Mouse (Mus musculus) liver, embryonic 11.5 days (tissue): ENCODE measurements around the gene Dtx2. TPM values are rescaled to one million over a fixed set of nuclear protein-coding genes. Genes with fewer than 3 reads are reported as not detected.
A peak's percentile ranks its signal among the peaks of the same experiment; 100 is the strongest.
"Not testable (repeated sequence)": the region's sequence is repeated elsewhere in the genome, so short reads cannot be mapped to it uniquely, and the experiment has no call there.

Experiments used
- ATAC-seq: fragments of 200-750 bp; cut with Nextera tagmentation; replicated peaks from 2 replicates; pipeline ENCODE4 v1.8.0; 2017; ENCODE audit warnings: moderate number of reproducible peaks, mild to moderate bottlenecking, moderate TSS enrichment, moderate library complexity; ENCODE audit not compliant: low FRiP score
- DNase-seq: peaks from one replicate; pipeline ENCODE4 v3.0.0-alpha.2; 2017; ENCODE audit warnings: low spot score
- H3K27ac ChIP-seq: fragments of 300-500 bp; sonication (generic); 2 replicates; pipeline ENCODE4 v1.5.1; 2014; ENCODE audit warnings: mild to moderate bottlenecking, low read depth, low read length, control low read depth
- H3K27me3 ChIP-seq: fragments of 300-500 bp; sonication (generic); replicated peaks from 2 replicates; pipeline ENCODE4 v1.6.1; 2014; ENCODE audit warnings: low read length, mixed read lengths; ENCODE audit not compliant: control insufficient read depth, insufficient read depth
- H3K36me3 ChIP-seq: fragments of 300-500 bp; sonication (generic); 2 replicates; pipeline ENCODE4 v1.6.1; 2014; ENCODE audit warnings: mild to moderate bottlenecking, low read length, moderate library complexity, mixed read lengths; ENCODE audit not compliant: control insufficient read depth, insufficient read depth
- H3K4me1 ChIP-seq: fragments of 300-500 bp; sonication (generic); replicated peaks from 2 replicates; pipeline ENCODE4 v1.6.1; 2014; ENCODE audit warnings: low read length, mixed read lengths; ENCODE audit not compliant: control insufficient read depth, insufficient read depth
- H3K4me2 ChIP-seq: fragments of 300-500 bp; sonication (generic); 2 replicates; pipeline ENCODE4 v1.6.1; 2014; ENCODE audit warnings: mild to moderate bottlenecking, control low read depth, moderate library complexity
- H3K4me3 ChIP-seq: fragments of 300-500 bp; sonication (generic); 2 replicates; pipeline ENCODE4 v1.5.1; 2014; ENCODE audit warnings: low read depth, low read length, control low read depth
- H3K9ac ChIP-seq: fragments of 300-500 bp; sonication (generic); 2 replicates; pipeline ENCODE4 v1.6.1; 2014; ENCODE audit warnings: low read depth, low read length, control low read depth
- H3K9me3 ChIP-seq: fragments of 300-500 bp; sonication (generic); 2 replicates; pipeline ENCODE4 v1.6.1; 2016; ENCODE audit warnings: low read length, inconsistent platforms, mixed read lengths; ENCODE audit not compliant: control insufficient read depth
- WGBS: fragments of 180-500 bp; shearing (Covaris S2); extraction: QIAGEN DNeasy Blood & Tissue Kit; methylation state at CpG from one replicate; pipeline ENCODE4 v1.1.7; 2014; 5-methylcytosine and 5-hydroxymethylcytosine counted together
- polyA plus RNA-seq: library from polyadenylated mRNA; unstranded; fragments of >200 nt; fragmentation: Nextera tagmentation; extraction: Ambion mirVana; gene quantifications from 2 replicates; pipeline ENCODE4 v1.2.1, GENCODE M21; 2014

Dtx2 gene
- polyA plus RNA-seq, 1 experiment from 2014 or later: 20.3 TPM

GRCm38 (mm10) chr5:136041260-136041659 lies 46.7 kb downstream of the Dtx2 start:
- DNase-seq (no peak), ATAC-seq (no peak)
- Histone ChIP-seq H3K27me3 (no peaks in the 10 kb centered on the region), H3K9me3 (no peaks in the 10 kb centered on the region), H3K4me1 (peaks cover 8% of the 10 kb centered on the region; the same call in 1 of the 2 replicates), H3K9ac (no peak overlapping the region), H3K4me2 (no peak overlapping the region), H3K4me3 (no peak overlapping the region), H3K27ac (no peak overlapping the region), H3K36me3 (no peaks in the 10 kb centered on the region)
- WGBS: 31% methylated on average over 2 of the region's 2 CpGs

GRCm38 (mm10) chr5:136041666-136042065 lies 47.1 kb downstream of the Dtx2 start:
- Histone ChIP-seq H3K36me3 (no peaks in the 10 kb centered on the region), H3K4me3 (no peak overlapping the region), H3K27ac (no peak overlapping the region), H3K9me3 (no peaks in the 10 kb centered on the region), H3K4me2 (no peak overlapping the region), H3K4me1 (peaks cover 8% of the 10 kb centered on the region; the same call in 1 of the 2 replicates), H3K27me3 (no peaks in the 10 kb centered on the region), H3K9ac (no peak overlapping the region)
- ATAC-seq (no peak), DNase-seq (no peak)
- 87% methylated on average over 8 of the region's 8 CpGs for WGBS

- DNase-seq: no peak
- H3K9ac ChIP-seq: no peak overlapping the region
- H3K4me3 ChIP-seq: no peak overlapping the region
- no peak for ATAC-seq
- no peak overlapping the region for H3K27ac ChIP-seq
- no peaks in the 10 kb centered on the region for H3K36me3 ChIP-seq
- WGBS: 61% methylated on average over 13 of the region's 13 CpGs
- H3K4me1 ChIP-seq: peaks cover 2% of the 10 kb centered on the region; the same call in 1 of the 2 replicates
- no peaks in the 10 kb centered on the region for H3K9me3 ChIP-seq
- no peak overlapping the region for H3K4me2 ChIP-seq
- H3K27me3 ChIP-seq: no peaks in the 10 kb centered on the region
Measured at GRCm38 (mm10) chr5:136044865-136045264, 50.3 kb downstream of the Dtx2 start.

- H3K27me3 ChIP-seq: no peaks in the 10 kb centered on the region
- no peak overlapping the region for H3K4me3 ChIP-seq
- no peaks in the 10 kb centered on the region for H3K9me3 ChIP-seq
- H3K36me3 ChIP-seq: no peaks in the 10 kb centered on the region
- no peak overlapping the region for H3K4me2 ChIP-seq
- ATAC-seq (no peak), DNase-seq (no peak)
- no peak overlapping the region for H3K27ac ChIP-seq
- H3K4me1 ChIP-seq: no peaks in the 10 kb centered on the region; the same call in 1 of the 2 replicates
- no peak overlapping the region for H3K9ac ChIP-seq
- 42% methylated on average over 9 of the region's 9 CpGs for WGBS
Measured at GRCm38 (mm10) chr5:136045408-136045807, 50.8 kb downstream of the Dtx2 start.

- ATAC-seq: no peak
- H3K27me3 ChIP-seq: no peaks in the 10 kb centered on the region
- H3K4me3 ChIP-seq: no peak overlapping the region
- WGBS: 5% methylated on average over 10 of the region's 10 CpGs
- no peak overlapping the region for H3K27ac ChIP-seq
- no peak overlapping the region for H3K9ac ChIP-seq
- H3K36me3 ChIP-seq: no peaks in the 10 kb centered on the region
- H3K9me3 ChIP-seq: no peaks in the 10 kb centered on the region
- DNase-seq: peak; percentile 84
- H3K4me1 ChIP-seq: no peaks in the 10 kb centered on the region; the same call in 1 of the 2 replicates
- H3K4me2 ChIP-seq: no peak overlapping the region
Measured at GRCm38 (mm10) chr5:136045987-136046386, 51.4 kb downstream of the Dtx2 start.

- not testable (repeated sequence) for H3K9me3 ChIP-seq, H3K4me2 ChIP-seq, H3K36me3 ChIP-seq, H3K9ac ChIP-seq, ATAC-seq, H3K27me3 ChIP-seq, H3K27ac ChIP-seq, DNase-seq, H3K4me1 ChIP-seq, H3K4me3 ChIP-seq
Measured at GRCm38 (mm10) chr5:136048541-136048940, 53.9 kb downstream of the Dtx2 start.

- no peaks in the 10 kb centered on the region for H3K9me3 ChIP-seq
- H3K4me2 ChIP-seq: no peak overlapping the region
- H3K27me3 ChIP-seq: no peaks in the 10 kb centered on the region
- H3K27ac ChIP-seq: no peak overlapping the region
- no peak overlapping the region for H3K9ac ChIP-seq
- no peaks in the 10 kb centered on the region for H3K36me3 ChIP-seq
- H3K4me3 ChIP-seq: no peak overlapping the region
- 62% methylated on average over 6 of the region's 6 CpGs for WGBS
- no peak for ATAC-seq
- DNase-seq: no peak
- H3K4me1 ChIP-seq: no peaks in the 10 kb centered on the region
Measured at GRCm38 (mm10) chr5:136049926-136050325, 55.3 kb downstream of the Dtx2 start.

GRCm38 (mm10) chr5:136051231-136052085 lies 56.9 kb downstream of the Dtx2 start:
- H3K36me3 ChIP-seq: no peaks in the 10 kb centered on the region
- DNase-seq: no peak
- ATAC-seq: no peak; the same call in 1 of the 2 replicates
- no peak overlapping the region for H3K9ac ChIP-seq
- peak overlapping the region; percentile 35; the same call in 1 of the 2 replicates for H3K27ac ChIP-seq
- no peaks in the 10 kb centered on the region for H3K27me3 ChIP-seq
- no peaks in the 10 kb centered on the region for H3K4me1 ChIP-seq
- no peak overlapping the region for H3K4me3 ChIP-seq
- WGBS: 29% methylated on average over 10 of the region's 10 CpGs
- no peaks in the 10 kb centered on the region for H3K9me3 ChIP-seq
- H3K4me2 ChIP-seq: no peak overlapping the region
